ENCODE assay signal across 8 mouse cellular contexts in genomic region chr1:156614710-156615109, GRCm38 (mm10). TPM values are rescaled to one million over a fixed set of nuclear protein-coding genes. Genes with fewer than 3 reads are reported as not detected.
DNase-seq lines count a peak whose midpoint lies in the region; ATAC-seq and TF ChIP-seq lines count a peak whose summit lies in the region.

No protein-coding gene starts in this region.

- TF ChIP-seq CTCF in lung, embryonic 14.5 days (IDR thresholded peaks at IDR 0.05; ENCODE audit: low read depth), result 0 out of 2 replicates have a peak, but pooled peaks have one; percentile 11
- TF ChIP-seq CTCF in MEL (IDR thresholded peaks at IDR 0.05 in 2 of 3, conservative IDR thresholded peaks at IDR 0.05 in 1 of 3; ENCODE audit: control insufficient read depth in 1 of 3, insufficient read depth in 1 of 3, low read depth in 2 of 3, low read length in 3 of 3, poor library complexity in 1 of 3, severe bottlenecking in 1 of 3), result peak in 1 of 3 experiments; percentile 54; a peak in 2 of 6 replicates
- TF ChIP-seq CTCF in olfactory bulb, adult 2 months (IDR thresholded peaks at IDR 0.05; ENCODE audit: insufficient read depth, low read depth, low read length), result no peak

- no peak overlapping the region for H3K4me2 ChIP-seq in heart, embryonic 15.5 days
- H3K4me2 ChIP-seq in lung, embryonic 14.5 days, result no peak overlapping the region

- no peak overlapping the region for H3K9ac ChIP-seq in heart, embryonic 15.5 days
- no peak overlapping the region for H3K9ac ChIP-seq in lung, embryonic 14.5 days
- H3K9ac ChIP-seq in MEL (ENCODE audit: control insufficient read depth, low read depth, low read length, poor library complexity, severe bottlenecking), result no peak overlapping the region; the same call in 1 of the 2 replicates

- TF ChIP-seq POLR2A in MEL (IDR thresholded peaks at IDR 0.05; ENCODE audit: control insufficient read depth in 1 of 2, insufficient read depth in 1 of 2, low read depth in 1 of 2, low read length in 2 of 2, poor library complexity in 1 of 2), result no peak
- TF ChIP-seq POLR2A in olfactory bulb, adult 2 months (IDR thresholded peaks at IDR 0.05; ENCODE audit: insufficient read depth, low read depth, low read length), result no peak

- intact Hi-C loops in heart, postnatal 36 days (cut with DNase I), result loop anchor here (2.0 kb wide), 2 partner anchors 30 to 56 kb away; partner anchors contain the start of gene Abl2

- TF ChIP-seq RAD21 in MEL (IDR thresholded peaks at IDR 0.05; ENCODE audit: low read depth, low read length), result no peak; the same call in 1 of the 2 replicates

- DNase-seq in heart, postnatal 36 days, result no peak
- no peak for DNase-seq in lung, embryonic 14.5 days
- DNase-seq in lung, postnatal 10 days, result no peak
- peak; percentile 38 for DNase-seq in MEL (ENCODE audit: low read depth, low spot score)
- DNase-seq in embryonic facial prominence, embryonic 10.5 days (ENCODE audit: low spot score), result no peak
- DNase-seq in layer of hippocampus, postnatal 25 days (ENCODE audit: extremely low spot score in 1 of 2, low spot score in 1 of 2), result no peak

- no peak for ATAC-seq in heart, embryonic 15.5 days (replicated peaks; ENCODE audit: insufficient number of reproducible peaks, insufficient read depth, low FRiP score, low read depth)
- ATAC-seq in lung, embryonic 14.5 days (ENCODE audit: insufficient read depth), result no peak

- no peaks in the 10 kb centered on the region; the same call in 1 of the 2 replicates for H3K36me3 ChIP-seq in heart, embryonic 15.5 days
- H3K36me3 ChIP-seq in lung, embryonic 14.5 days (ENCODE audit: insufficient read depth), result no peaks in the 10 kb centered on the region
- peaks cover 0 to 22% of the 10 kb centered on the region in 2 experiments; a peak in 2 of 4 replicates for H3K36me3 ChIP-seq in MEL (ENCODE audit: control insufficient read depth in 1 of 2, insufficient read depth in 2 of 2, low read length in 2 of 2)
- peaks cover 11% of the 10 kb centered on the region for H3K36me3 ChIP-seq in embryonic facial prominence, embryonic 10.5 days (replicated peaks)

- WGBS in heart, embryonic 15.5 days, result 86% methylated on average over 1 of the region's 1 CpGs
- WGBS in lung, embryonic 14.5 days, result 84% methylated on average over 1 of the region's 1 CpGs
- WGBS in olfactory bulb, adult 2 months, result 71% methylated on average over 1 of the region's 1 CpGs
- WGBS in embryonic facial prominence, embryonic 10.5 days, result 79% methylated on average over 1 of the region's 1 CpGs

- H3K27ac ChIP-seq in heart, embryonic 15.5 days, result peak overlapping the region; percentile 75; the same call in 1 of the 2 replicates
- H3K27ac ChIP-seq in lung, embryonic 14.5 days (ENCODE audit: low read depth), result no peak overlapping the region; the same call in 1 of the 2 replicates
- peak overlapping the region; percentile 82 for H3K27ac ChIP-seq in MEL (ENCODE audit: control insufficient read depth, low read depth, low read length)
- H3K27ac ChIP-seq in olfactory bulb, adult 2 months (ENCODE audit: insufficient read depth, low read depth, low read length), result 0 out of 2 replicates have a peak overlapping the region, but pooled peaks have one; percentile 95
- no peak overlapping the region for H3K27ac ChIP-seq in embryonic facial prominence, embryonic 10.5 days (replicated peaks)

- no peaks in the 10 kb centered on the region for H3K27me3 ChIP-seq in heart, embryonic 15.5 days
- H3K27me3 ChIP-seq in lung, embryonic 14.5 days (ENCODE audit: insufficient read depth, low read length), result no peaks in the 10 kb centered on the region
- no peaks in the 10 kb centered on the region for H3K27me3 ChIP-seq in MEL (ENCODE audit: control insufficient read depth in 1 of 2, insufficient read depth in 2 of 2, low read length in 2 of 2)
- no peaks in the 10 kb centered on the region for H3K27me3 ChIP-seq in embryonic facial prominence, embryonic 10.5 days (replicated peaks; ENCODE audit: low read depth, poor library complexity, severe bottlenecking)

- no peaks in the 10 kb centered on the region for H3K9me3 ChIP-seq in heart, embryonic 15.5 days (replicated peaks)
- H3K9me3 ChIP-seq in lung, embryonic 14.5 days (ENCODE audit: low read depth, low read length), result no peaks in the 10 kb centered on the region
- no peaks in the 10 kb centered on the region for H3K9me3 ChIP-seq in MEL (replicated peaks; ENCODE audit: insufficient read depth, low read length)
- no peaks in the 10 kb centered on the region for H3K9me3 ChIP-seq in embryonic facial prominence, embryonic 10.5 days

- H3K4me1 ChIP-seq in heart, embryonic 15.5 days (replicated peaks), result peaks cover 24% of the 10 kb centered on the region
- H3K4me1 ChIP-seq in lung, embryonic 14.5 days (ENCODE audit: insufficient read depth), result peaks cover 7% of the 10 kb centered on the region; the same call in 1 of the 2 replicates
- H3K4me1 ChIP-seq in MEL (ENCODE audit: control insufficient read depth in 1 of 2, insufficient read depth in 2 of 2, low read length in 2 of 2), result peaks cover 8 to 23% of the 10 kb centered on the region in 2 experiments
- H3K4me1 ChIP-seq in olfactory bulb, adult 2 months (ENCODE audit: control insufficient read depth, insufficient read depth, low read length), result peaks cover 18% of the 10 kb centered on the region
- peaks cover 47% of the 10 kb centered on the region for H3K4me1 ChIP-seq in embryonic facial prominence, embryonic 10.5 days

- no peak for TF ChIP-seq EP300 in MEL (IDR thresholded peaks at IDR 0.05; ENCODE audit: low read depth in 1 of 2, low read length in 2 of 2)

- H3K4me3 ChIP-seq in heart, embryonic 15.5 days, result no peak overlapping the region
- H3K4me3 ChIP-seq in lung, embryonic 14.5 days (ENCODE audit: low read depth, low read length), result no peak overlapping the region
- H3K4me3 ChIP-seq in MEL (ENCODE audit: control insufficient read depth in 1 of 2, insufficient read depth in 1 of 2, low read depth in 2 of 2, low read length in 2 of 2), result no peak overlapping the region
- H3K4me3 ChIP-seq in olfactory bulb, adult 2 months (ENCODE audit: insufficient read depth, low read depth, low read length), result no peak overlapping the region
- H3K4me3 ChIP-seq in embryonic facial prominence, embryonic 10.5 days, result no peak overlapping the region

- peaks cover 14% of the 10 kb centered on the region for H3K79me2 ChIP-seq in MEL (ENCODE audit: control insufficient read depth, insufficient read depth, low read length, poor library complexity)

TF ChIP-seq in MEL, 35 proteins besides CTCF, POLR2A, EP300 and RAD21:
- no peak for TF ChIP-seq USF1 (IDR thresholded peaks at IDR 0.05; ENCODE audit: low read depth, low read length)
- TF ChIP-seq NRF1 (IDR thresholded peaks at IDR 0.05; ENCODE audit: insufficient read depth, low read depth, low read length, poor library complexity, severe bottlenecking), result no peak
- TF ChIP-seq POLR2AphosphoS2 (IDR thresholded peaks at IDR 0.05; ENCODE audit: low read length), result no peak
- TF ChIP-seq CHD2 (IDR thresholded peaks at IDR 0.05; ENCODE audit: low read length), result no peak
- peak; percentile 34 for TF ChIP-seq SMC3 (IDR thresholded peaks at IDR 0.05; ENCODE audit: low read depth, low read length)
- no peak for TF ChIP-seq TAL1 (IDR thresholded peaks at IDR 0.05; ENCODE audit: low read length)
- no peak for TF ChIP-seq ZKSCAN1 (IDR thresholded peaks at IDR 0.05; ENCODE audit: low read depth, low read length)
- no peak for TF ChIP-seq TBP (IDR thresholded peaks at IDR 0.05; ENCODE audit: low read depth, low read length)
- no peak for TF ChIP-seq MEF2A (IDR thresholded peaks at IDR 0.05; ENCODE audit: extremely low read depth, insufficient replicate concordance, low read depth, low read length, poor library complexity, severe bottlenecking)
- no peak for TF ChIP-seq JUND (IDR thresholded peaks at IDR 0.05; ENCODE audit: low read depth, low read length)
- TF ChIP-seq MYC (IDR thresholded peaks at IDR 0.05; ENCODE audit: low read depth, low read length), result peak; percentile 66; the same call in 1 of the 2 replicates

RNA-seq across cellular contexts. Expression of gene Abl2, which starts 56.1 kb away (rescaled TPM):
- 2.4 and 2.8 TPM in 2 replicates for polyA plus RNA-seq in heart, embryonic 15.5 days (2015; fragmentation: Nextera tagmentation; extraction: Ambion mirVana)
- total RNA-seq in heart, postnatal 36 days (2021), result 10 to 100 TPM; 21.0 to 21.5 TPM
- polyA plus RNA-seq in lung, embryonic 14.5 days (2014; fragmentation: Nextera tagmentation; extraction: Ambion mirVana), result 6.0 and 6.2 TPM in 2 replicates
- 13.8 and 16.0 TPM in 2 replicates for total RNA-seq in MEL (2012; rRNA removed)
- polyA plus RNA-seq in MEL (2012; ENCODE audit: insufficient read depth in 1 of 2, insufficient read length in 2 of 2, low read depth in 1 of 2, low replicate concordance in 2 of 2, missing spikeins in 1 of 2), result 10 to 100 TPM in 1 of 2 experiments, not detected in 1; 17.5 TPM
- polyA plus RNA-seq in olfactory bulb, adult 2 months (2012; ENCODE audit: insufficient read depth, insufficient read length, low replicate concordance, missing spikeins), result 116 TPM in 1 of 2 replicates, not detected in the other
- polyA plus RNA-seq in embryonic facial prominence, embryonic 10.5 days (2016; fragmentation: Nextera tagmentation; extraction: Ambion mirVana), result 5.8 and 6.0 TPM in 2 replicates
- total RNA-seq in layer of hippocampus, postnatal 25 days (2021), result 10 to 100 TPM; 78.2 to 83.8 TPM

RNA-seq across cellular contexts. Expression of gene Tor3a, which starts 59.4 kb away (rescaled TPM):
- 6.5 and 8.6 TPM in 2 replicates for polyA plus RNA-seq in heart, embryonic 15.5 days (2015; fragmentation: Nextera tagmentation; extraction: Ambion mirVana)
- 10 to 100 TPM; 10.8 to 14.2 TPM for total RNA-seq in heart, postnatal 36 days (2021)
- 8.3 and 8.7 TPM in 2 replicates for polyA plus RNA-seq in lung, embryonic 14.5 days (2014; fragmentation: Nextera tagmentation; extraction: Ambion mirVana)
- total RNA-seq in MEL (2012; rRNA removed), result 6.7 and 7.1 TPM in 2 replicates
- polyA plus RNA-seq in MEL (2012; ENCODE audit: insufficient read depth in 1 of 2, insufficient read length in 2 of 2, low read depth in 1 of 2, low replicate concordance in 2 of 2, missing spikeins in 1 of 2), result 1 to 10 TPM in 1 of 2 experiments, not detected in 1; 9.4 TPM
- polyA plus RNA-seq in olfactory bulb, adult 2 months (2012; ENCODE audit: insufficient read depth, insufficient read length, low replicate concordance, missing spikeins), result not detected in 2 replicates
- polyA plus RNA-seq in embryonic facial prominence, embryonic 10.5 days (2016; fragmentation: Nextera tagmentation; extraction: Ambion mirVana), result 3.5 and 4.6 TPM in 2 replicates
- total RNA-seq in layer of hippocampus, postnatal 25 days (2021), result 1 to 10 TPM; 5.1 to 6.3 TPM

Comparison
In these comparisons a context has a peak if more than half of its experiments do, and no peak if none do; other contexts are left out.
1. H3K27ac ChIP-seq: peak in heart, embryonic 15.5 days (single experiment), MEL (single experiment) and olfactory bulb, adult 2 months (single experiment); none in lung, embryonic 14.5 days (single experiment) and embryonic facial prominence, embryonic 10.5 days (single experiment).